Mouse (Mus musculus) gastrocnemius, postnatal 10 days (tissue): Measurements from ENCODE around the gene Dusp18. TPM values are rescaled to one million over a fixed set of nuclear protein-coding genes. Genes with fewer than 3 reads are reported as not detected.

Source experiments
- DNase-seq: peaks from one replicate; pipeline ENCODE4 v3.0.0; 2021; ENCODE audit warnings: mixed read lengths
- total RNA-seq, 2 experiments: library from RNA; stranded (reverse); gene quantifications; 2 replicates each; pipeline ENCODE4 v1.2.3; 2021

Gene Dusp18
- total RNA-seq, 2 experiments from 2014 or later, result 2.1 to 2.8 TPM

- DNase-seq, result peak; percentile 1
These were observed 35.0 kb downstream of the Dusp18 start for GRCm38 (mm10) chr11:3930019-3930418.

GRCm38 (mm10) chr11:3930931-3931330 lies 35.9 kb downstream of the Dusp18 start:
- no peak for DNase-seq

- peak; percentile 83 for DNase-seq
These were observed 36.6 kb downstream of the Dusp18 start, which contains the start of gene Tcn2 for GRCm38 (mm10) chr11:3931511-3932211. Gene Tcn2, minus strand, starts transcription at chr11:3932159.

GRCm38 (mm10) chr11:3933756-3934285 lies 38.8 kb downstream of the Dusp18 start:
- DNase-seq, result no peak

GRCm38 (mm10) chr11:3935135-3935534 lies 40.1 kb downstream of the Dusp18 start:
- DNase-seq, result no peak

- DNase-seq, result no peak
These were observed 41.3 kb downstream of the Dusp18 start for GRCm38 (mm10) chr11:3936318-3936717.

- no peak for DNase-seq
These were observed 42.4 kb downstream of the Dusp18 start for GRCm38 (mm10) chr11:3937321-3937874.

- no peak for DNase-seq
These were observed 46.3 kb downstream of the Dusp18 start for GRCm38 (mm10) chr11:3941371-3941770.

GRCm38 (mm10) chr11:3946386-3946785 lies 51.3 kb downstream of the Dusp18 start:
- no peak for DNase-seq

Other genes starting within 250 kb of the Dusp18 start
- gene Morc2a, start 246.0 kb upstream of the Dusp18 start, total RNA-seq, result 10 to 100 TPM; 21.8 to 23.1 TPM
- gene Osbp2, start 31.3 kb upstream of the Dusp18 start, total RNA-seq, result under 1 TPM; 0.49 to 0.88 TPM
- under 1 TPM in 1 of 2 experiments, not detected in 1; 0.23 TPM for gene 4921536K21Rik, start 142 bp upstream of the Dusp18 start, total RNA-seq
- 10 to 100 TPM; 15.8 to 19.4 TPM for gene Slc35e4, start 19.4 kb downstream of the Dusp18 start, total RNA-seq
- gene Tcn2, start 36.9 kb downstream of the Dusp18 start, total RNA-seq, result 10 to 100 TPM; 17.4 to 22.2 TPM
- gene Pes1, start 68.7 kb downstream of the Dusp18 start, total RNA-seq, result 10 to 100 TPM; 42.0 to 44.9 TPM
- gene 4930556J24Rik, start 81.5 kb downstream of the Dusp18 start, total RNA-seq, result not detected
- gene Gal3st1, start 88.4 kb downstream of the Dusp18 start, total RNA-seq, result 1 to 10 TPM; 2.4 to 4.2 TPM
- gene Sec14l4, start 136.2 kb downstream of the Dusp18 start, total RNA-seq, result under 1 TPM in 1 of 2 experiments, not detected in 1; 0.11 TPM
- not detected for gene Sec14l3, start 169.6 kb downstream of the Dusp18 start, total RNA-seq
- 10 to 100 TPM; 25.7 to 34.8 TPM for gene Mtfp1, start 200.2 kb downstream of the Dusp18 start, total RNA-seq
- 1 to 10 TPM; 1.4 to 2.3 TPM for gene Sec14l2, start 228.2 kb downstream of the Dusp18 start, total RNA-seq
- 10 to 100 TPM in 1 of 2 experiments, 1 to 10 TPM in 1; 7.8 to 13.3 TPM for gene Rnf215, start 240.0 kb downstream of the Dusp18 start, total RNA-seq